Mouse (Mus musculus) lung, embryonic 15.5 days (tissue): ENCODE measurements around the gene Rac3. TPM values are rescaled to one million over a fixed set of nuclear protein-coding genes. Genes with fewer than 3 reads are reported as not detected.
"Not testable (repeated sequence)": the region's sequence is repeated elsewhere in the genome, so short reads cannot be mapped to it uniquely, and the experiment has no call there.

Experiments
- ATAC-seq: fragments of 200-750 bp; cut with Nextera tagmentation; 2 replicates; pipeline ENCODE4 v1.8.0; 2017; ENCODE audit warnings: moderate number of reproducible peaks, borderline replicate concordance; ENCODE audit not compliant: low FRiP score, low TSS enrichment; ENCODE audit errors: extremely low read depth
- H3K27ac ChIP-seq: fragments of 300-500 bp; sonication (generic); 2 replicates; pipeline ENCODE4 v1.5.1; 2015; ENCODE audit warnings: moderate library complexity, mild to moderate bottlenecking, inconsistent platforms
- H3K27me3 ChIP-seq: fragments of 300-500 bp; sonication (generic); 2 replicates; pipeline ENCODE4 v1.6.1; 2015; ENCODE audit warnings: inconsistent platforms
- H3K36me3 ChIP-seq: fragments of 300-500 bp; sonication (generic); 2 replicates; pipeline ENCODE4 v1.6.1; 2015; ENCODE audit warnings: inconsistent platforms
- H3K4me1 ChIP-seq: fragments of 300-500 bp; sonication (generic); 2 replicates; pipeline ENCODE4 v1.6.1; 2015; ENCODE audit warnings: inconsistent platforms
- H3K4me2 ChIP-seq: fragments of 300-500 bp; sonication (generic); 2 replicates; pipeline ENCODE4 v1.6.1; 2015; ENCODE audit warnings: inconsistent platforms, mild to moderate bottlenecking, moderate library complexity
- H3K4me3 ChIP-seq: fragments of 300-500 bp; sonication (generic); 2 replicates; pipeline ENCODE4 v1.5.1; 2015; ENCODE audit warnings: mild to moderate bottlenecking, inconsistent platforms
- H3K9ac ChIP-seq: fragments of 300-500 bp; sonication (generic); 2 replicates; pipeline ENCODE4 v1.6.1; 2015; ENCODE audit warnings: inconsistent platforms
- H3K9me3 ChIP-seq: fragments of 300-500 bp; sonication (generic); 2 replicates; pipeline ENCODE4 v1.6.1; 2016; ENCODE audit warnings: inconsistent platforms
- WGBS: fragments of 180-500 bp; shearing (Covaris S2); methylation state at CpG from one replicate; pipeline ENCODE4 v1.1.7; 2015; 5-methylcytosine and 5-hydroxymethylcytosine counted together
- polyA plus RNA-seq: library from polyadenylated mRNA; unstranded; fragments of >200 nt; fragmentation: Nextera tagmentation; extraction: Ambion mirVana; gene quantifications from 2 replicates; pipeline ENCODE4 v1.2.1, GENCODE M21; 2015

Gene Rac3
- polyA plus RNA-seq, 1 experiment from 2014 or later: 54.9 TPM

GRCm38 (mm10) chr11:120731858-120732680, 10.8 kb downstream of the Rac3 start, which contains the start of gene Cbr2:
Gene Cbr2 (minus strand): TSS chr11:120732114.
- WGBS: 69% methylated on average over 12 of the region's 12 CpGs
- Histone ChIP-seq H3K27me3 (no peaks in the 10 kb centered on the region), H3K36me3 (no peaks in the 10 kb centered on the region), H3K4me2 (no peak within 1 kb of the TSS), H3K9ac (no peak within 1 kb of the TSS), H3K9me3 (no peaks in the 10 kb centered on the region), H3K27ac (peak within 1 kb of the TSS; percentile 38; the same call in 1 of the 2 replicates), H3K4me3 (no peak within 1 kb of the TSS), H3K4me1 (peaks cover 20% of the 10 kb centered on the region)
- no peak for ATAC-seq

DNA sequence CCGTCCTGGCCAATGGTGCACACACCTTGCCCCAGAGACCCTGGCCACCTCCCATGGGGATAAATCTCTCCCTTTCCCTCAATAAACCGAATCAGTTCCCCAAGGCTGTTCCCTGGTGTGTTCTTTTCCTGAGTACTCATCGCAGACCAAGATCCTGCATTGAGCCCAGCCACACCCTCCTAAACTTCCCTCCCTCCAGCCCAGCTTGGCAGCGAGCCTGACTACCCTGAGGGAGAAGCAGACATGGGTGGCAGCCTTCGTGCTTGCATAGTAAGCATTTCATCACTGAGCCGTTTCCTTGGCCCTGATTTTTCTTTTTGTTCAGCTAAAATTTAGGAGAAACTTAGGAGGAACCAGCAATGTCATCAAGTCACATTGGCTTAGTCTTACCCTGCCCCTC, 12.3 kb downstream of the Rac3 start:
- ATAC-seq: 0 out of 2 replicates have a peak, but pooled peaks have one; percentile 8
- H3K4me2 ChIP-seq: no peak overlapping the region
- H3K4me1 ChIP-seq: peaks cover 20% of the 10 kb centered on the region
- no peaks in the 10 kb centered on the region for H3K36me3 ChIP-seq
- H3K27ac ChIP-seq: 0 out of 2 replicates have a peak overlapping the region, but pooled peaks have one; percentile 47
- WGBS: 32% methylated on average over 6 of the region's 6 CpGs
- H3K27me3 ChIP-seq: no peaks in the 10 kb centered on the region
- no peaks in the 10 kb centered on the region for H3K9me3 ChIP-seq
- no peak overlapping the region for H3K9ac ChIP-seq
- H3K4me3 ChIP-seq: no peak overlapping the region

GRCm38 (mm10) chr11:120736424-120736823, 15.2 kb downstream of the Rac3 start:
- H3K9ac ChIP-seq: no peak overlapping the region
- no peak overlapping the region for H3K27ac ChIP-seq
- peaks cover 11% of the 10 kb centered on the region; the same call in 1 of the 2 replicates for H3K4me1 ChIP-seq
- no peak overlapping the region for H3K4me3 ChIP-seq
- H3K9me3 ChIP-seq: no peaks in the 10 kb centered on the region
- no peaks in the 10 kb centered on the region for H3K36me3 ChIP-seq
- no peak for ATAC-seq
- H3K4me2 ChIP-seq: no peak overlapping the region
- no peaks in the 10 kb centered on the region for H3K27me3 ChIP-seq
- 58% methylated on average over 6 of the region's 6 CpGs for WGBS

DNA sequence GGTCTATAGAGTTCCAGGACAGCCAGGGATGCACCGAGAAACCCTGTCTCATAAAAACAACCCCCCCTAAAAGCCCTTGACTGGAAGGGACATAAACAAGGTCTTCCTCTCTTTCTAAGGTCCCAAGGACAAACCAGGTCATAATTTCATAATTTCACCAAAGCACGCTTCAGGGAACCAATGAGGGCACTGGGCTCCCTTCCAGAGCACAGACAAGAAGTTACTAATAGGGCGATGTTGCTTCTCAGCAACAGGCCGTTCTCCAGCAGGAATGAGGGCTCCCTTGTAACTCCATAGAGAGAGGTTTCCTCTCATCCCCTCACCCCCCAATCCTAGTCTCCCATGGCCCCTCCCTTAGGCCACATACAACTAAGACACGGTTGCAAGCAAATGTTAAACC, 19.7 kb downstream of the Rac3 start:
- H3K27ac ChIP-seq: no peak overlapping the region
- H3K9me3 ChIP-seq: no peaks in the 10 kb centered on the region
- no peak for ATAC-seq
- H3K4me3 ChIP-seq: no peak overlapping the region
- H3K27me3 ChIP-seq: no peaks in the 10 kb centered on the region
- no peaks in the 10 kb centered on the region for H3K36me3 ChIP-seq
- H3K4me2 ChIP-seq: no peak overlapping the region
- 0 out of 2 replicates have a peak, but pooled peaks cover 3% of the 10 kb centered on the region for H3K4me1 ChIP-seq
- WGBS: 82% methylated on average over 5 of the region's 5 CpGs
- no peak overlapping the region for H3K9ac ChIP-seq

DNA sequence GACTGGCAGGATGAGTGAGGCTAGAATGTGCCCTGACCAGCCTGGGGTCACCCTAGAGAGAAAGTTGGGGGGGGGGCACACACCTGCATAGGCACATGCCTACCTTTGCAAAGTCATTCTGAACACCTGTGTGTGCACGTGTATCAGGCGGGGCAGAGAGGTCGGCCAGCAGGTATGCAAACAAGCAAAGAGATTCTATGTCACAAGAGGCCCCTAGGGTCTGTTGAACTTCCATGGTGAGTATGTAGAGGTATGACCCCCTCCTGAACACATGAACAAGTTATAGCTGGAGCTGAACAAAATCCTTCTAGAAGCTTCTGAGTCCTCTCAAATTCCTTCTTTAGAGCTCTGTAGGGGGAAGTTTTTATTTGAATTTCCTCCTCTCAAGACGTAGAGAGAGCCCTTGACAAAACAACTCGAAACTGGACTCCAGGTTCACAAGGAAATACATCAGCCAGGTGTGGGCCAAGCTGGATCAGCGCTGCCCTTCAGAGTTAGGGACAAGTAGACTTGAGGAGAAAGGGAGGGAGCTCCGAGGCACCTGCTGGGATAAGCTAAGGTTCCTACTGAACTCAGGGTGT, 22.9 kb downstream of the Rac3 start:
- Histone ChIP-seq H3K4me1 (0 out of 2 replicates have a peak, but pooled peaks cover 3% of the 10 kb centered on the region), H3K27me3 (no peaks in the 10 kb centered on the region), H3K9ac (no peak overlapping the region), H3K27ac (peak overlapping the region; percentile 96), H3K9me3 (no peaks in the 10 kb centered on the region), H3K36me3 (no peaks in the 10 kb centered on the region), H3K4me2 (no peak overlapping the region), H3K4me3 (no peak overlapping the region)
- WGBS: 38% methylated on average over 7 of the region's 7 CpGs
- peak; percentile 88 for ATAC-seq

DNA sequence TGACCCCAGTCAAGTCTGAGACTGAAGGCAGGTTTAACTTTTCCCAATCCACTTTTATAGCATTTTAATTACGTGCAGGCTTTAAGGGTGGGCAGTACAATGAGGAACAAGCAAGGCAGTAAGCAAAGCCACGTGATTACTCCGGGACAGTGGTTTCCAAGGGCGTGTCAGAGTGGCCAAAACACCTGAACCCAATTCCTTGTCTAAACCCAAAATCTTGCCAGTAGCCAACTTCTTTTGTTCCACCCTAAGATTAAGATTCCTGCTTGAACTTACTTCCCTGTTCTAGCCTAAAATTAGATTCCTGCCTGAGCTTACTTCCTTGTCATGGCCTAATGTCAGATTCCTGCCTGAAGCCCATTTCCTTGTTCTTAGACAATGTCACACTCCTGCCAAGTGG, 26.7 kb downstream of the Rac3 start:
- no peaks in the 10 kb centered on the region for H3K9me3 ChIP-seq
- no peak for ATAC-seq
- no peak overlapping the region for H3K9ac ChIP-seq
- 0 out of 2 replicates have a peak, but pooled peaks cover 3% of the 10 kb centered on the region for H3K4me1 ChIP-seq
- no peak overlapping the region for H3K4me3 ChIP-seq
- no peak overlapping the region for H3K27ac ChIP-seq
- no peak overlapping the region for H3K4me2 ChIP-seq
- H3K27me3 ChIP-seq: no peaks in the 10 kb centered on the region
- 76% methylated on average over 4 of the region's 4 CpGs for WGBS
- H3K36me3 ChIP-seq: no peaks in the 10 kb centered on the region

GRCm38 (mm10) chr11:120749430-120749829, 28.2 kb downstream of the Rac3 start:
- Histone ChIP-seq H3K4me1 (0 out of 2 replicates have a peak, but pooled peaks cover 3% of the 10 kb centered on the region), H3K27ac (no peak overlapping the region), H3K9me3 (no peaks in the 10 kb centered on the region), H3K36me3 (no peaks in the 10 kb centered on the region), H3K9ac (no peak overlapping the region), H3K4me2 (no peak overlapping the region), H3K4me3 (no peak overlapping the region), H3K27me3 (no peaks in the 10 kb centered on the region)
- 61% methylated on average over 8 of the region's 8 CpGs for WGBS
- ATAC-seq: no peak

- H3K9ac ChIP-seq: no peak overlapping the region
- H3K27me3 ChIP-seq: no peaks in the 10 kb centered on the region
- no peaks in the 10 kb centered on the region for H3K9me3 ChIP-seq
- H3K27ac ChIP-seq: no peak overlapping the region
- no peak overlapping the region for H3K4me2 ChIP-seq
- H3K4me3 ChIP-seq: no peak overlapping the region
- H3K4me1 ChIP-seq: no peaks in the 10 kb centered on the region
- no peak for ATAC-seq
- no peaks in the 10 kb centered on the region for H3K36me3 ChIP-seq
- 52% methylated on average over 4 of the region's 4 CpGs for WGBS
These were observed 30.3 kb downstream of the Rac3 start for GRCm38 (mm10) chr11:120751606-120752005.

DNA sequence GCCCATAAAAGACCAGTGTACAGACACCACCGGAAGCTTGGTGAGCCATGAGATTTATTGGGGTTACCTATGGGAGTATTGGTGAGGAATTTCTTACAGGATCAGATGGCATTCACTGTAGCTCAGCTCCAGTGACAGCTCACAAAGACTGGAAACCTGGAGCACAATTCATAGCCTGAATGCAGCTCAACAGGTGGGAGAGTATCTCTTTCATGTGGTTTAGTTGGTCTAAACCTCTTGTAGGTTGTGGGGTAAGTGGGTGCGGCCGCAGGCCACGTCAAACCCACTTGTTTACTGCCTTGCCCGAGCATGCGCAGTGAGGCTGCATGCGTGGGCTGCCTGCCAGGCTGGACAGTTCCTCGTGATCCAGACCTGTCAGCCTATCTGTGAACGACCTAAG, 39.0 kb downstream of the Rac3 start:
- Histone ChIP-seq H3K4me1 (peaks cover 7% of the 10 kb centered on the region; the same call in 1 of the 2 replicates), H3K9ac (no peak overlapping the region), H3K27me3 (peaks cover 6% of the 10 kb centered on the region; the same call in 1 of the 2 replicates), H3K4me3 (no peak overlapping the region), H3K9me3 (peaks cover 3% of the 10 kb centered on the region; the same call in 1 of the 2 replicates), H3K4me2 (no peak overlapping the region), H3K27ac (no peak overlapping the region), H3K36me3 (no peaks in the 10 kb centered on the region)
- WGBS: 82% methylated on average over 9 of the region's 9 CpGs
- no peak for ATAC-seq

DNA sequence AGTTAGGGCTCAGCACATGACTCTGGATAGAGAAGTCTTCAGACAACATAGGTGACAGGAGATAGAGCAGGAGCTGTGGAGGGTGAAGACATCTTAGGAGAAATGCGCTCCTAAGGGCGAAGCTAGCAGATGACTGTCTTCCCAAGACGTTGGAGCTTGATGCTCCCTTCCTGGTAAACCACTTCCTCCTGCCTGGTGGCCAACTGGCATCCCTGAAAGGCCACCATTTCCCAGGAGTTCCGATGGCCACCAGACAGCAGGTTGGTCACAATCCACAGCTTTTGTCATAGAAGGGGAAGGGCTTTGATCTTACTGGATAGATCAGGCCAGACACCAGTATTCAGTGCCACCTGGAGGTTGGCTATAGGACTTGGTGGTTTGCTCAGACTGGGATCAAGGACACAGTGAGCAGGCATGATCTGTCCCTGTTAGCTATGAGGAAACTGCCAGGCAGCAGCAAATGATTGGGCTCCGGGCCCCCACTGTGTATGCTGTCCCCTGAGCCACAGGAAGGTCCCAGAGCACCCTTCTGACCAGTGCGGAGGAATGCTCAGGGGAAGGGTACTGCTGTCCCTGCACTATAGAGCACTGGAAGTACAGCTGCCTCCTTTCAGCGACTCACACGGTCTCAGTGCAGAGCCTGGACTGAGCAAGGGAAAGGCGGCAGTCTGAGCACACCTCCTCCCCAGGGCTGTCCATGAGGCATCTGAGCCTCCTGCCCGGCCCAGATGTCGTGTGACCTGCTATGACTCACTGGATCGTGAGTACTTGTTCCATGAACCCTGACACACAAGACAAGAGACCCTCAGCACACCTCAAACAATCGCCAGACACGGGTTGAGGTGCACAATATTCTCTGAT, 40.8 kb downstream of the Rac3 start:
- no peak overlapping the region for H3K9ac ChIP-seq
- peaks cover 6% of the 10 kb centered on the region; the same call in 1 of the 2 replicates for H3K27me3 ChIP-seq
- H3K4me2 ChIP-seq: no peak overlapping the region; the same call in 1 of the 2 replicates
- no peak overlapping the region for H3K4me3 ChIP-seq
- no peak for ATAC-seq
- H3K36me3 ChIP-seq: no peaks in the 10 kb centered on the region
- H3K9me3 ChIP-seq: peaks cover under 1% of the 10 kb centered on the region; the same call in 1 of the 2 replicates
- no peak overlapping the region for H3K27ac ChIP-seq
- 55% methylated on average over 14 of the region's 14 CpGs for WGBS
- H3K4me1 ChIP-seq: peaks cover 7% of the 10 kb centered on the region; the same call in 1 of the 2 replicates

- H3K4me2 ChIP-seq: peak within 1 kb of the TSS; percentile 41
- not testable (repeated sequence) for H3K27me3 ChIP-seq, H3K27ac ChIP-seq, H3K9ac ChIP-seq, ATAC-seq, H3K4me3 ChIP-seq, H3K9me3 ChIP-seq, H3K4me1 ChIP-seq, H3K36me3 ChIP-seq
- WGBS: 10% methylated on average over 14 of the region's 14 CpGs
These were observed 41.4 kb downstream of the Rac3 start, which contains the start of gene Hmga1b for GRCm38 (mm10) chr11:120762672-120763041. Gene Hmga1b (plus strand): TSS chr11:120762794.
